Mouse (Mus musculus): ENCODE measurements at regions not wholly inside any gene's neighbourhood (a gene's known extent, or its start where the extent isn't known, plus 50 kb on each side); places are given as distances from the start of the nearest gene placed in this dataset.

DNA sequence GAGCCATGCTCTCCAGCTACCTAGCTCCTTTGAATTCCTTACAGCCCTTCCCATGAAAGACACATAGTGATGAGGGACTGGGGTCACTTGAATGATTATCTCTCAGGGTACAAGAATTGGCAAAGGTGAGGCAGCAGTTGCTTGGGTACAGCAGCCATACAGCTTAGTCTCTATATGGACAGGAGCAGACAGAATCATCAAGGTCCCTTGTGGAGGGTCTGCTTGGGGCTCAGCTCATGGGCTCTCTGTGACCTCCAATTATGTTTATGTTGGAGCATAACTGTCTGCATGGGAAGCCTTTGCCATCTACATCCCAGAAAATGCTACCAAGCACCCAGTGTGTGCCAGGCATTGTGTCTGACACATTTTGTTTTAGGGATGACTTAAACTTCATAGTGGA, 118.4 kb upstream of the Lhcgr start:
- ATAC-seq (ENCODE audit: low FRiP score, low TSS enrichment): no peak
- no peak overlapping the region for H3K4me2 ChIP-seq (replicated peaks; ENCODE audit: low read depth, low read length)
- H3K36me3 ChIP-seq (ENCODE audit: insufficient read depth, low read length): no peaks in the 10 kb centered on the region
- H3K4me1 ChIP-seq (ENCODE audit: insufficient read depth, low read length): no peaks in the 10 kb centered on the region
- no peaks in the 10 kb centered on the region for H3K9me3 ChIP-seq (ENCODE audit: low read length)
- H3K9ac ChIP-seq (replicated peaks; ENCODE audit: low read length): no peak overlapping the region
- no peak overlapping the region for H3K4me3 ChIP-seq (ENCODE audit: low read length)
- no peak overlapping the region for H3K27ac ChIP-seq (ENCODE audit: low read length)
- H3K27me3 ChIP-seq (ENCODE audit: insufficient read depth, low read length): no peaks in the 10 kb centered on the region

DNA sequence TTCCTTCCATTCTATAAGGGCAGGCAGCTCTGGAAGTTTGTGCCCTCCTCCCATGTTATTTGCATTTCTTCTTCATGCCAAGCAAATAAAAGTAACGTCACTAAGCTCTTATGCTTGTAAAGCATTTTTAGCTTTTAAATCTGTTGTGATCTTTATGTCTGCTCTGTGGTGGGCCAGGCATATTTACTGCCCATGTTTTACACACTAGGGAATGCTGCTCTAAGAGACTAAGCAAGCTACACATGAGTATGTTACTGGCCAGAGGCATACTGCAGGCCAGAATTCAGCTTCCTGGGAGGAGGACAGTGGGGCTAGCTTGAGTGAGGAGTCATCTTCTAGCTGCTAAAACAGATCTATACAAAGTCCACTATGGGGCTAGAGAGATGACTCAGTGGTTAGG, 110.0 kb upstream of the Lhcgr start:
- Histone ChIP-seq H3K36me3 (ENCODE audit: insufficient read depth, low read length) (no peaks in the 10 kb centered on the region), H3K4me3 (ENCODE audit: low read length) (no peak overlapping the region), H3K9me3 (ENCODE audit: low read length) (no peaks in the 10 kb centered on the region), H3K27me3 (ENCODE audit: insufficient read depth, low read length) (no peaks in the 10 kb centered on the region), H3K27ac (ENCODE audit: low read length) (peak overlapping the region; percentile 5; the same call in 1 of the 2 replicates), H3K4me2 (replicated peaks; ENCODE audit: low read depth, low read length) (no peak overlapping the region), H3K4me1 (ENCODE audit: insufficient read depth, low read length) (peaks cover 4% of the 10 kb centered on the region; the same call in 1 of the 2 replicates), H3K9ac (replicated peaks; ENCODE audit: low read length) (no peak overlapping the region)
- ATAC-seq (ENCODE audit: low FRiP score, low TSS enrichment): no peak
- WGBS: 41% methylated on average over 1 of the region's 1 CpGs

DNA sequence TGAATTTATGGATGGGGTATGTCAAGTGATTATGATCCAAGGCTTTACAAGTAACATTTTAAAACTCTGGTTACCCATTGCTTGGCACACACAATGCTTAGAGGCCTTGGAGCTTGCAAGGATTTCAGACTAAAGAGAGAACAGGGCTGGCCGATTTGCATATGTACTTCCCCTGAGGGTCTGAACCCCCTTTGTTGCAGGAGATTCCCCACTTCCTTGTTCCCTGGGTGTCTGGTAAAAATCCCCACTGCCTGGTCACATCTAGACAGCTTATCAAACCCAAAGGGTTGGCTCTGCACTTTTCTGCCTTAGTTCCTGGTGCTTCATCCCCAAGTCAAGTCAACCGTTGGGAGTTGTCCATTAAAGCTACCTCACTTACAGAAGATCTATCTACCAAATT, 109.1 kb upstream of the Lhcgr start:
- ATAC-seq (ENCODE audit: low FRiP score, low TSS enrichment): no peak
- no peak overlapping the region for H3K4me2 ChIP-seq (replicated peaks; ENCODE audit: low read depth, low read length)
- no peak overlapping the region for H3K27ac ChIP-seq (ENCODE audit: low read length)
- no peaks in the 10 kb centered on the region for H3K27me3 ChIP-seq (ENCODE audit: insufficient read depth, low read length)
- H3K4me3 ChIP-seq (ENCODE audit: low read length): no peak overlapping the region
- no peak overlapping the region for H3K9ac ChIP-seq (replicated peaks; ENCODE audit: low read length)
- no peaks in the 10 kb centered on the region for H3K9me3 ChIP-seq (ENCODE audit: low read length)
- 84% methylated on average over 2 of the region's 2 CpGs for WGBS
- H3K36me3 ChIP-seq (ENCODE audit: insufficient read depth, low read length): no peaks in the 10 kb centered on the region
- peaks cover 4% of the 10 kb centered on the region; the same call in 1 of the 2 replicates for H3K4me1 ChIP-seq (ENCODE audit: insufficient read depth, low read length)

DNA sequence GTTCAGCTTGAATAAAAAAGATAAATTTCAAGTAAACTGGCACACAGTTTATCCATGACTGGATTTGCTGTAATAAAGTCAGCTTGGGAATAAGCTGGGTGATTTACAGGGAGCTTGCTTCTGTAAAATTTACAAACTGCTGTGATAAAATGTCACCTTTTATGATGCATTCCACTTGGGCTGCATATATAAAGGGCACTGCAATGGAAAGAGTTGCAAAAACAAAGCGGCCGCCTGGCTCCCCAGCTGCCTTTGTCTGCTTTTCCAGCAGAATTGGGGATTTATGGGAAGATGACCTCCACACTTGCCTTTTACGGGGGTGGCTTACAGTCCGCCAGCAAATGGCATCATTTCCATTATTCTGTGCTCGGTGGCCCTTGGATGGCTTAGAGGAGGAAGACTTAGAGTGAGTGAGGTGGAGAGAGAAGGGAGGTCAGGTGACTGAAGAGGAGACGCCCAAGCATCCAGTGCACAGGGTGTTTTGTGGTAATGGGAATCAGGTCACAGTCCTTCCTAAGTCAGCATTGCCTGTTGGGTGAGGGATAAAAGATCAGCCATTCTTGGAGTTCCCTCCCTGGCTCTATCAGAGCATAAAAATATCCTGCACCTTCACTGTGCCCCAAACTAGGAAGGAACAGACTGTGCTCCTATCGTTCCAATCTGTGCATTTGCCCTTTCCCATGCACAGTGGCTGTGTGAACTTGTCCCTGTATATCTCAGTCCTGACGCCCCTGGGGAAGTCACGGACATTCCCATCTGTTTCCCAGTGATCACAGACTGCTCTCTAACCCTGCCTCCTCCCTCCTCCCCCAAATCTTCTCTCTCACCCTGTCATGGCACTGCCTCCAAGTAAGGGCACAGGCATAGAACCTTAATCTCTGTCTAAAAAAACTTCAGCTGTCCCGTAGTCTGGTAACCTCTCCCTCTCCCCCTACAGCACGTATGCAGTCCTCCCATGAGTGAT, 107.2 kb upstream of the Lhcgr start:
- H3K4me1 ChIP-seq (ENCODE audit: insufficient read depth, low read length): peaks cover 4% of the 10 kb centered on the region; the same call in 1 of the 2 replicates
- no peaks in the 10 kb centered on the region for H3K36me3 ChIP-seq (ENCODE audit: insufficient read depth, low read length)
- H3K27ac ChIP-seq (ENCODE audit: low read length): no peak overlapping the region
- H3K9ac ChIP-seq (replicated peaks; ENCODE audit: low read length): no peak overlapping the region
- peak; percentile 84 for ATAC-seq (ENCODE audit: low FRiP score, low TSS enrichment)
- 32% methylated on average over 11 of the region's 11 CpGs for WGBS
- no peak overlapping the region for H3K4me3 ChIP-seq (ENCODE audit: low read length)
- no peaks in the 10 kb centered on the region for H3K9me3 ChIP-seq (ENCODE audit: low read length)
- no peaks in the 10 kb centered on the region for H3K27me3 ChIP-seq (ENCODE audit: insufficient read depth, low read length)
- no peak overlapping the region for H3K4me2 ChIP-seq (replicated peaks; ENCODE audit: low read depth, low read length)

DNA sequence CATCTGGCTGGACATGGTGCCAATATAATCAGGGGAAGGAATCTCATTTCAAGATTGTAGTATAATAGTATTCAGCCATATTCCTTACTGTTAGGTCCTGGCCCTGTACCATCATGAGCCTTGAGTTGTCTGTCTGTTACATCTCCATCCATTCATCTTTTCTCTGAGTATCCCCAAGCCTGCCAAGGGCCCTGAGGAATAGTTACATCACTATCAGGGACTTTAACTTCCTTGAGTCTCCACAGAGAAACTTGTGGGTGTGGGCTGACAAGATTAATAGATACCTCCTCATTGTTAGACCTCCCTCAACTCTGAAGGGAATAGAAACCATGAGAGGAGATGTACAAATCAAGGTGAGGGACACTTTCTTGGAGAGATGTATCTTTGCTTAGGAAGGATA, 101.7 kb upstream of the Lhcgr start:
- Histone ChIP-seq H3K36me3 (ENCODE audit: insufficient read depth, low read length) (no peaks in the 10 kb centered on the region), H3K27me3 (ENCODE audit: insufficient read depth, low read length) (no peaks in the 10 kb centered on the region), H3K4me2 (replicated peaks; ENCODE audit: low read depth, low read length) (no peak overlapping the region), H3K4me1 (ENCODE audit: insufficient read depth, low read length) (no peaks in the 10 kb centered on the region), H3K9me3 (ENCODE audit: low read length) (no peaks in the 10 kb centered on the region), H3K9ac (replicated peaks; ENCODE audit: low read length) (no peak overlapping the region), H3K4me3 (ENCODE audit: low read length) (no peak overlapping the region), H3K27ac (ENCODE audit: low read length) (no peak overlapping the region)
- no peak for ATAC-seq (ENCODE audit: low FRiP score, low TSS enrichment)

DNA sequence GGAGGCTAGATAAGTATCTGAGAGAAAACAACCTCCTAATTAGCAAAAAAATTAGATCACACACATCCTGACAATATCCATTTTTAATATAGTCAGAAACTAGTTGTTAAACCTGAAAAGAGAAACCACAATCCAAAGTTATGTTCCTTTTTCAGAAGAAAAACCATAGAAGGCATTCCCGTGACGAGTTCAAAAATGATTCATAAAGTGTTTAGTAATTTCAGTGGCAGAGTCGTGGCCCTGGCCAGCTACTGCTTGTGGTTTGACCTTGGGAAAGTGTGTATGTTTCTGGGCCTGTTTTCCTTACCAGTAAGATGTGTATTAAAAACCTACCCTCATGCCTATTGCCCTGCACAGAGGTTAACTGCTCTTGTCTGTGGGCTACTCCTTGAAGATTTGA, 93.7 kb upstream of the Lhcgr start:
- Histone ChIP-seq H3K36me3 (ENCODE audit: insufficient read depth, low read length) (no peaks in the 10 kb centered on the region), H3K9ac (replicated peaks; ENCODE audit: low read length) (no peak overlapping the region), H3K9me3 (ENCODE audit: low read length) (no peaks in the 10 kb centered on the region), H3K27me3 (ENCODE audit: insufficient read depth, low read length) (no peaks in the 10 kb centered on the region), H3K27ac (ENCODE audit: low read length) (no peak overlapping the region), H3K4me1 (ENCODE audit: insufficient read depth, low read length) (no peaks in the 10 kb centered on the region), H3K4me2 (replicated peaks; ENCODE audit: low read depth, low read length) (no peak overlapping the region), H3K4me3 (ENCODE audit: low read length) (no peak overlapping the region)
- ATAC-seq (ENCODE audit: low FRiP score, low TSS enrichment): no peak
- WGBS: 77% methylated on average over 3 of the region's 3 CpGs

DNA sequence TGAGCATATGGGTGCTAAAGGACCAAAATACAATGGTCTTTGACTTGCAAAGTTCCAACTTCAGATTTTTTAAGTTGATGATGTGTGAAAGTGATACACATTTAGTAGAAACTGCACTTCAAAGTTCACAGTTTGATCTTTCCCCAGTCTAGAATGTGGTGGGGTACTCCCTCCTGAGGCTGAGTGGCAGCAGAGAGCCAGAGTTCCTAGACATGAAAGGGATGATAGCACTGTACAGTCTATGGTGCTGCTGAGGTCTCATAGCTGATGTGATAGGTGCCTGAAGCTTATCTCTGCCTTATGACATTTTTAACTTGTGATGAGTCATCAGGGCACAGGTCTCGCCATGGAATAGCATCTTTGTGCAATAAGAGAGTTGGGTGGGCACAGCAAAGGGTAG, 87.9 kb upstream of the Lhcgr start:
- no peak overlapping the region for H3K4me2 ChIP-seq (replicated peaks; ENCODE audit: low read depth, low read length)
- 89% methylated on average over 1 of the region's 1 CpGs for WGBS

DNA sequence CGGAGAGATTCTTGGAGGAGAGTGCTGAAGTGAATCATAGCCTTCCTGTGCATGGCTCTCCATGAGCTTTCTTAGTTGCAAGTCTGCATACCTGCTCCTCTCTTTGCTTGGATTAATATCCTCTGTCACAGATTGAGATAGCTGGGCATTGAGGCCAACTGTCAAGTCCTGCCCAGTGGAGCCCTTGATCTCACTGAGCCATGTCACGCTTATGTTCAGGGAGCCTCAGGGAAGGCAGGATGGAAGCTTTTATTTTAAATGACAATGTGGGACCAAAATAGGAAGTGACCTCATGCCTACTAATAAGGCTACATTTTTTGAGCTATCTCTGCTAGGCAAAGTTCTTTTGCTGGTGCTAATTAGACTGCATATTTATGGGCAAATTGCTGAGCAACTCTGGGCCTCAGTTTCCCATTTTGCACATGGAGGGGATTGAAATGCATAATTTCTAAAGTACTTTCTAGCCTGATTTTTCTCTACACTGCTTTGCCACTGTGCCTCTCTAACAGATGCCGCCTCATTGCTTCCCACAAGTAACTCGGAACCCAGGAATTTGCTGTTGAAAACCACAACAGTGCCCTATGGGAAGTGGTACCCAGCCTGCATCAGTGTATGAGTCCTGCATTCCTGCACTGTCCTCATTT, 78.7 kb upstream of the Lhcgr start:
- 84% methylated on average over 4 of the region's 4 CpGs for WGBS
- Histone ChIP-seq H3K9me3 (ENCODE audit: low read length) (no peaks in the 10 kb centered on the region), H3K4me1 (ENCODE audit: insufficient read depth, low read length) (no peaks in the 10 kb centered on the region), H3K4me2 (replicated peaks; ENCODE audit: low read depth, low read length) (no peak overlapping the region), H3K36me3 (ENCODE audit: insufficient read depth, low read length) (no peaks in the 10 kb centered on the region), H3K9ac (replicated peaks; ENCODE audit: low read length) (no peak overlapping the region), H3K27me3 (ENCODE audit: insufficient read depth, low read length) (no peaks in the 10 kb centered on the region), H3K27ac (ENCODE audit: low read length) (no peak overlapping the region), H3K4me3 (ENCODE audit: low read length) (no peak overlapping the region)
- no peak for ATAC-seq (ENCODE audit: low FRiP score, low TSS enrichment)

More for the DNA sequence above, 87.9 kb upstream of the Lhcgr start:
- no peak for ATAC-seq (ENCODE audit: low FRiP score, low TSS enrichment)
- no peaks in the 10 kb centered on the region for H3K36me3 ChIP-seq (ENCODE audit: insufficient read depth, low read length)
- H3K27me3 ChIP-seq (ENCODE audit: insufficient read depth, low read length): no peaks in the 10 kb centered on the region
- H3K27ac ChIP-seq (ENCODE audit: low read length): no peak overlapping the region
- no peak overlapping the region for H3K9ac ChIP-seq (replicated peaks; ENCODE audit: low read length)
- no peaks in the 10 kb centered on the region for H3K9me3 ChIP-seq (ENCODE audit: low read length)
- no peak overlapping the region for H3K4me3 ChIP-seq (ENCODE audit: low read length)
- H3K4me1 ChIP-seq (ENCODE audit: insufficient read depth, low read length): no peaks in the 10 kb centered on the region

DNA sequence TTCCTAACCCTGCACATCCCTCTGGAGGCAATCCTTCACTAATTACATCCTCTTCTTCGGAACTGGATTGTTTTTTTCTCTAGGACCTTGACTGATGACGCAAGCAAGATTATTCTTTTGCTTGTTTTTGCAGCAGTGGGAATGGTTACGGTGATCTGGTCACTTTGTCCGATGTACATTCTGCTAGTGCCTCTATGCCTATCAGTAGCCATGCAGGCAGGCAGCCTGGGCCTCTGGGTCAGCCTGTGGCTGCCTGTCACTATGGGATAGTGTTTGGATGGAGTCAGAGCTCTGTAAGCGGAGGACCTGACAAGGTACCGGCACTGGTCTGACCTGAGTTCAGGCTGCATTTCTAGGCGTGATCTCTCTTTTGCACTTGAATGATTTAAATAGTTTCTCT, 72.8 kb upstream of the Lhcgr start:
- no peaks in the 10 kb centered on the region for H3K9me3 ChIP-seq (ENCODE audit: low read length)
- 86% methylated on average over 7 of the region's 7 CpGs for WGBS

DNA sequence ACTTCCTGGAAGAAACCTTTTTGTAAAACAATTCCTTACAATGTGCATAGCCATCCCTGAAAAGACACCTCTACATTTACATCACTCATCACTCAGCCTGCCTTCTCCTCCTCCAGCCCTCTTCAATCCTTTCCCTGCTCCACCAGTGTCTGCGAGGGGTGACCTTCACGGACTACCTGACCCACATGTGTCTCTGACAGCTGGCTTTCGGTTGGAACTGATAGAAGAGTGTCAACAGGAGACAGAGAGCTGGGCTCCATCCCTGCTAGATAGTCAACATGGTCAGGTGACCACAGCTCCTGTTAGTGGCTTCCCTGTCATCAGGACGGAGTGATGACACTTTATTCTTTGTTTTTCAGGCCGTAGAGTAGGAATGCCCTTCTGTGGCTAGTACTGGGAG, 72.4 kb upstream of the Lhcgr start:
- Histone ChIP-seq H3K9me3 (ENCODE audit: low read length) (no peaks in the 10 kb centered on the region), H3K4me3 (ENCODE audit: low read length) (no peak overlapping the region), H3K4me1 (ENCODE audit: insufficient read depth, low read length) (no peaks in the 10 kb centered on the region; the same call in 1 of the 2 replicates), H3K9ac (replicated peaks; ENCODE audit: low read length) (no peak overlapping the region), H3K36me3 (ENCODE audit: insufficient read depth, low read length) (no peaks in the 10 kb centered on the region), H3K27me3 (ENCODE audit: insufficient read depth, low read length) (no peaks in the 10 kb centered on the region), H3K27ac (ENCODE audit: low read length) (no peak overlapping the region), H3K4me2 (replicated peaks; ENCODE audit: low read depth, low read length) (no peak overlapping the region)
- ATAC-seq (ENCODE audit: low FRiP score, low TSS enrichment): no peak
- 68% methylated on average over 5 of the region's 5 CpGs for WGBS

More for the DNA sequence above, 72.8 kb upstream of the Lhcgr start:
- no peaks in the 10 kb centered on the region for H3K27me3 ChIP-seq (ENCODE audit: insufficient read depth, low read length)
- no peak overlapping the region for H3K4me2 ChIP-seq (replicated peaks; ENCODE audit: low read depth, low read length)
- no peak overlapping the region for H3K27ac ChIP-seq (ENCODE audit: low read length)
- H3K4me1 ChIP-seq (ENCODE audit: insufficient read depth, low read length): no peaks in the 10 kb centered on the region
- H3K4me3 ChIP-seq (ENCODE audit: low read length): no peak overlapping the region
- no peak; the same call in 1 of the 2 replicates for ATAC-seq (ENCODE audit: low FRiP score, low TSS enrichment)
- no peak overlapping the region for H3K9ac ChIP-seq (replicated peaks; ENCODE audit: low read length)
- H3K36me3 ChIP-seq (ENCODE audit: insufficient read depth, low read length): no peaks in the 10 kb centered on the region

Data from kidney, embryonic 16.5 days (tissue).